ENCODE assay signal across 7 mouse cellular contexts in the genomic region with DNA sequence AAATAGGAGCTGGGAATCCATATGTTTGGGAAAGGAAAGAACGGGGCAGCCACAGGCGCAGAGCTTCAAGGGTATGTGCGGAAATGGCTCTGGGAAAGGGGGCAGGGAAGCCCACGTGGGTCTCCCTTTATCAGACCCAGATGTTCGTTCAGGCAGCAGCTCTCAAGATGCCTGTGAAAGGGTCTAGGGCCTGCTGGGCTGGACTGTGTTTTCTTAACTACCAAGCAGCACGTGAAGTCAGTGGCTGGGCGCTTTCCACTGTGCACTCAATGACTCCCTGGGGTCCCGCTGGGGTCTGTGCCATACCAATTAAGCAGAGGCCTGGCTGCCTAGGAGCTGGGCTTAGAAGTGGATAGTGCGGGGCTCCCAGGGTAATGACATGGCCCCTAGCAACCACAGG. TPM values are rescaled to one million over a fixed set of nuclear protein-coding genes. Genes with fewer than 3 reads are reported as not detected.
DNase-seq lines count a peak whose midpoint lies in the region; ATAC-seq lines count a peak whose summit lies in the region.

No protein-coding gene starts in this region.

- H3K4me1 ChIP-seq in lung, embryonic 16.5 days (replicated peaks; ENCODE audit: control insufficient read depth, insufficient read depth, low read length), result peaks cover 13% of the 10 kb centered on the region
- H3K4me1 ChIP-seq in forebrain, embryonic 16.5 days (replicated peaks; ENCODE audit: control insufficient read depth, insufficient read depth, low read length), result peaks cover 22% of the 10 kb centered on the region
- H3K4me1 ChIP-seq in hindbrain, embryonic 11.5 days (replicated peaks; ENCODE audit: control insufficient read depth, insufficient read depth, low read length), result peaks cover 13% of the 10 kb centered on the region; the same call in 1 of the 2 replicates
- H3K4me1 ChIP-seq in midbrain, embryonic 14.5 days (ENCODE audit: control insufficient read depth, insufficient read depth, low read length), result peaks cover 18% of the 10 kb centered on the region

- no peak for DNase-seq in lung, postnatal 10 days
- peak; percentile 92 for DNase-seq in embryo, embryonic 10.5 days (ENCODE audit: low spot score)
- DNase-seq in hindbrain, embryonic 11.5 days (ENCODE audit: low spot score), result peak; percentile 83
- peak; percentile 83 for DNase-seq in midbrain, embryonic 14.5 days

- no peaks in the 10 kb centered on the region for H3K27me3 ChIP-seq in lung, embryonic 16.5 days (ENCODE audit: control insufficient read depth, insufficient read depth, low read depth, low read length)
- H3K27me3 ChIP-seq in forebrain, embryonic 16.5 days (replicated peaks; ENCODE audit: control insufficient read depth, insufficient read depth, low read length), result no peaks in the 10 kb centered on the region
- H3K27me3 ChIP-seq in hindbrain, embryonic 11.5 days (ENCODE audit: control insufficient read depth, insufficient read depth, low read length), result no peaks in the 10 kb centered on the region
- H3K27me3 ChIP-seq in midbrain, embryonic 14.5 days (ENCODE audit: control insufficient read depth, insufficient read depth, low read length), result no peaks in the 10 kb centered on the region

- ATAC-seq in lung, embryonic 16.5 days (ENCODE audit: low read depth), result peak; percentile 68
- peak; percentile 88 for ATAC-seq in forebrain, embryonic 16.5 days
- ATAC-seq in hindbrain, embryonic 11.5 days (ENCODE audit: low FRiP score), result peak; percentile 94
- ATAC-seq in midbrain, embryonic 14.5 days (ENCODE audit: low FRiP score, low TSS enrichment), result peak; percentile 88
- ATAC-seq in monocyte, adult 5-6 weeks (replicated peaks; ENCODE audit: insufficient number of reproducible peaks, low FRiP score, low TSS enrichment, poor library complexity, severe bottlenecking), result no peak

- no peak overlapping the region for H3K9ac ChIP-seq in lung, embryonic 16.5 days (ENCODE audit: low read length)
- H3K9ac ChIP-seq in forebrain, embryonic 16.5 days (replicated peaks; ENCODE audit: low read depth, low read length), result peak overlapping the region; percentile 27
- no peak overlapping the region for H3K9ac ChIP-seq in hindbrain, embryonic 11.5 days (ENCODE audit: low read depth, low read length)
- H3K9ac ChIP-seq in midbrain, embryonic 14.5 days (replicated peaks; ENCODE audit: low read length), result peak overlapping the region; percentile 31; the same call in 1 of the 2 replicates

- H3K27ac ChIP-seq in lung, embryonic 16.5 days (ENCODE audit: low read length), result peak overlapping the region; percentile 60
- H3K27ac ChIP-seq in forebrain, embryonic 16.5 days (ENCODE audit: low read length), result peak overlapping the region; percentile 92
- H3K27ac ChIP-seq in hindbrain, embryonic 11.5 days (ENCODE audit: low read depth, low read length), result peak overlapping the region; percentile 88
- peak overlapping the region; percentile 83 for H3K27ac ChIP-seq in midbrain, embryonic 14.5 days (replicated peaks; ENCODE audit: low read depth, low read length)

- H3K36me3 ChIP-seq in lung, embryonic 16.5 days (ENCODE audit: control insufficient read depth, insufficient read depth, low read length), result no peaks in the 10 kb centered on the region
- no peaks in the 10 kb centered on the region for H3K36me3 ChIP-seq in forebrain, embryonic 16.5 days (ENCODE audit: control insufficient read depth, insufficient read depth)
- H3K36me3 ChIP-seq in hindbrain, embryonic 11.5 days (ENCODE audit: control insufficient read depth, insufficient read depth, low read length), result no peaks in the 10 kb centered on the region
- H3K36me3 ChIP-seq in midbrain, embryonic 14.5 days (ENCODE audit: control insufficient read depth, insufficient read depth, low read length), result no peaks in the 10 kb centered on the region

- H3K4me2 ChIP-seq in lung, embryonic 16.5 days (ENCODE audit: low read depth, low read length), result no peak overlapping the region
- H3K4me2 ChIP-seq in forebrain, embryonic 16.5 days (ENCODE audit: low read length), result peak overlapping the region; percentile 26
- H3K4me2 ChIP-seq in hindbrain, embryonic 11.5 days (replicated peaks; ENCODE audit: low read depth, low read length), result peak overlapping the region; percentile 12
- H3K4me2 ChIP-seq in midbrain, embryonic 14.5 days (ENCODE audit: low read length), result peak overlapping the region; percentile 37

- H3K9me3 ChIP-seq in lung, embryonic 16.5 days (ENCODE audit: control insufficient read depth, low read length), result no peaks in the 10 kb centered on the region
- H3K9me3 ChIP-seq in forebrain, embryonic 16.5 days (ENCODE audit: control insufficient read depth, low read length), result no peaks in the 10 kb centered on the region
- no peaks in the 10 kb centered on the region for H3K9me3 ChIP-seq in hindbrain, embryonic 11.5 days (ENCODE audit: control insufficient read depth, low read length)
- no peaks in the 10 kb centered on the region for H3K9me3 ChIP-seq in midbrain, embryonic 14.5 days (ENCODE audit: control insufficient read depth, low read length)

- H3K4me3 ChIP-seq in lung, embryonic 16.5 days (ENCODE audit: low read length), result no peak overlapping the region
- H3K4me3 ChIP-seq in forebrain, embryonic 16.5 days (replicated peaks; ENCODE audit: low read length), result no peak overlapping the region
- no peak overlapping the region for H3K4me3 ChIP-seq in hindbrain, embryonic 11.5 days (ENCODE audit: low read depth, low read length)
- H3K4me3 ChIP-seq in midbrain, embryonic 14.5 days (replicated peaks; ENCODE audit: low read depth, low read length), result no peak overlapping the region

- 13% methylated on average over 9 of the region's 9 CpGs for WGBS in lung, embryonic 16.5 days
- WGBS in forebrain, embryonic 16.5 days, result 3% methylated on average over 9 of the region's 9 CpGs
- WGBS in hindbrain, embryonic 11.5 days, result 3% methylated on average over 9 of the region's 9 CpGs
- 2% methylated on average over 9 of the region's 9 CpGs for WGBS in midbrain, embryonic 14.5 days

RNA-seq across cellular contexts. Expression of a gene that starts 33.9 kb away (rescaled TPM):
- 95.9 and 116 TPM in 2 replicates for polyA plus RNA-seq in lung, embryonic 16.5 days (2015; fragmentation: Nextera tagmentation; extraction: Ambion mirVana)
- polyA plus RNA-seq in forebrain, embryonic 16.5 days (2015; fragmentation: Nextera tagmentation; extraction: Ambion mirVana), result 93.7 and 97.7 TPM in 2 replicates
- polyA plus RNA-seq in hindbrain, embryonic 11.5 days (2014; fragmentation: Nextera tagmentation; extraction: Ambion mirVana), result 51.2 and 72.5 TPM in 2 replicates
- polyA plus RNA-seq in midbrain, embryonic 14.5 days (2014; fragmentation: Nextera tagmentation; extraction: Ambion mirVana), result 90.8 and 92.9 TPM in 2 replicates
- total RNA-seq in monocyte, adult 5-6 weeks (2017), result 73.0 to 131 TPM (median 84.8 TPM) in 3 replicates

RNA-seq across cellular contexts. Expression of a gene that starts 44.8 kb away (rescaled TPM):
- 1.4 and 1.8 TPM in 2 replicates for polyA plus RNA-seq in lung, embryonic 16.5 days (2015; fragmentation: Nextera tagmentation; extraction: Ambion mirVana)
- polyA plus RNA-seq in forebrain, embryonic 16.5 days (2015; fragmentation: Nextera tagmentation; extraction: Ambion mirVana), result 0.58 and 0.60 TPM in 2 replicates
- polyA plus RNA-seq in hindbrain, embryonic 11.5 days (2014; fragmentation: Nextera tagmentation; extraction: Ambion mirVana), result 0.25 and 0.59 TPM in 2 replicates
- 0.22 TPM in 1 of 2 replicates, not detected in the other for polyA plus RNA-seq in midbrain, embryonic 14.5 days (2014; fragmentation: Nextera tagmentation; extraction: Ambion mirVana)
- not detected in 3 replicates for total RNA-seq in monocyte, adult 5-6 weeks (2017)

Comparison
In these comparisons a context has a peak if more than half of its experiments do, and no peak if none do; other contexts are left out.
1. H3K9ac ChIP-seq: peak in forebrain, embryonic 16.5 days (single experiment) and midbrain, embryonic 14.5 days (single experiment); none in lung, embryonic 16.5 days (single experiment) and hindbrain, embryonic 11.5 days (single experiment).
2. Peak in every context shown above with its lines, with median percentiles within 50 percentile points of each other: H3K27ac ChIP-seq.